Mouse (Mus musculus): ENCODE measurements around the gene Kdm2a.

GRCm38 (mm10) chr19:4265956-4266355 lies 132.1 kb downstream of the Kdm2a start:
- TF ChIP-seq HCFC1 (IDR thresholded peaks at IDR 0.05; ENCODE audit: borderline replicate concordance, insufficient read depth, low read length), result no peak
- TF ChIP-seq ZC3H11A (IDR thresholded peaks at IDR 0.05; ENCODE audit: borderline replicate concordance, low read depth, low read length), result no peak
- no peak for TF ChIP-seq MAFK (IDR thresholded peaks at IDR 0.05; ENCODE audit: insufficient read depth, low read depth, low read length)
- no peak for TF ChIP-seq CHD2 (IDR thresholded peaks at IDR 0.05; ENCODE audit: low read depth, low read length)
- TF ChIP-seq ZNF384 (IDR thresholded peaks at IDR 0.05; ENCODE audit: low read depth, low read length), result no peak
